Mouse (Mus musculus) lung, adult 2 months (tissue): Measurements from ENCODE around the gene Myo10.

Source experiments
- CTCF ChIP-seq: fragments of 200-500 bp; IDR thresholded peaks from 2 replicates; pipeline ENCODE4 v1.5.1; 2011; ENCODE audit warnings: mild to moderate bottlenecking, low read length, control low read depth; ENCODE audit not compliant: insufficient read depth
- POLR2A ChIP-seq: fragments of 200-500 bp; IDR thresholded peaks from 2 replicates; pipeline ENCODE4 v1.6.1; 2011; ENCODE audit warnings: low read depth, mild to moderate bottlenecking, control low read depth, low read length, borderline replicate concordance; ENCODE audit errors: extremely low read depth

GRCm38 (mm10) chr15:25787965-25788364 is 165.6 kb downstream of the Myo10 start:
- TF ChIP-seq CTCF (no peak), POLR2A (no peak)
